Mouse (Mus musculus) heart, adult 10 weeks (tissue): ENCODE measurements around the gene Flg. TPM values are rescaled to one million over a fixed set of nuclear protein-coding genes. Genes with fewer than 3 reads are reported as not detected.

Experiments used
- polyA plus RNA-seq: library from polyadenylated mRNA; stranded (reverse); fragments of 350-450 nt; fragmentation: Illumina TruSeq; extraction: RNeasy Lipid Tissue Mini Kit (QIAGEN cat#74804); gene quantifications from one replicate; pipeline ENCODE4 v1.2.3, GENCODE M21; 2014; ENCODE audit warnings: low read depth, low replicate concordance

The Flg gene
- polyA plus RNA-seq, result not detected

DNA sequence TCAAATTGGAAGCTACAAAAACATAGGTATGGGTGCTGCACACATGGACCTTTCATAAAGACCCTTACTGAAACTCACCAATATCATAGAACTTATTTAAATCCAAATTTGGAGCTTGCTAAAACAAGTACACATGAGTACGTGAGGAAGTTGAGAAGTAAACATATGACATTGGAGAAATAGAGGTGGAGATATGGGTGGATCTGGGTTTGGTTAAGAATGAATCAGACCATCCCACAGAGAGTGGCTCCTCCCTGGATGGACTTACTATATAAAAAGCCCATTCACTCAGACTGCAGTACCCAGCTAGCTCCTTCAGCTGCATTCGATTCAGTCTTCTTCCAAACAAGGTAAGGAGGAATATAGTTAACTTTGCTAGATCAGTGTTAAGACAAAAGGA, at the start of gene Flg:
Gene Flg (plus strand): TSS at position 301 of the 400 bp plus-strand sequence.

DNA sequence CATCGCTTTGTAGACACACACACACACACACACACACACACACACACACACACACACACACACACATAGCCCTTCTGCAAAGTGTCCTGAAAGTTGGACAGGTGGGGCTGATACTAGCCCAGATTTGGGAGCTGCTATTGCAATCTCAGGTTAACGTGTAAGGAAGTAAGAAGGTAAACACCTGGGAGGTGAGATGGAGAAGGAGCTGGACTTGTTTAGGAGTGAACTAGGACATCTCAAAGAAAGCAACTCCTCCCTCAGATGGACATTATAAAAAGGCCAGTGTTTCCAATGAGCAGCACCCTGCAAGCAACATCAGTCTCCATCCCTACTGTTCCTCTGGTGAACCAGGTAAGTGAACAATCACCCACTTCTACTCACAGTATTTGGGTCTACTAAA, 46.1 kb downstream of the Flg start, which contains the start of gene Hrnr:
Gene Hrnr (plus strand): TSS at position 301 of the 400 bp plus-strand sequence.

Other genes starting within 250 kb of the Flg start
- gene Gm4858, start 204.7 kb upstream of the Flg start, polyA plus RNA-seq, result not detected
- not detected for gene Crnn, start 128.7 kb upstream of the Flg start, polyA plus RNA-seq
- gene Flg2, start 76.2 kb upstream of the Flg start, polyA plus RNA-seq, result not detected
- gene Hrnr, start 46.2 kb downstream of the Flg start, polyA plus RNA-seq, result not detected
- not detected for gene Rptn, start 120.2 kb downstream of the Flg start, polyA plus RNA-seq
- 0.13 TPM for gene Tchh, start 168.8 kb downstream of the Flg start, polyA plus RNA-seq
- gene Tchhl1, start 195.2 kb downstream of the Flg start, polyA plus RNA-seq, result not detected
- 160 TPM for gene S100a11, start 247.0 kb downstream of the Flg start, polyA plus RNA-seq